26 mouse cellular contexts compared by ENCODE assay signal in genomic region chr3:69201206-69201605, GRCm38 (mm10). TPM values are rescaled to one million over a fixed set of nuclear protein-coding genes. Genes with fewer than 3 reads are reported as not detected.
A peak's percentile ranks its signal among the peaks of the same experiment; 100 is the strongest.
DNase-seq lines count a peak whose midpoint lies in the region; TF ChIP-seq lines count a peak whose summit lies in the region.
"Had no signal": no experiment of that assay in that cellular context is flagged by ENCODE, and none has a peak within 500 bp of the region (broad histone marks: within the 10 kb centered on the region; RNA-seq: fewer than 3 reads in every experiment).

No protein-coding gene starts in this region.

- no peaks in the 10 kb centered on the region for H3K79me2 ChIP-seq in CH12.LX (replicated peaks; ENCODE audit: control insufficient read depth, extremely low read depth, insufficient read depth, poor library complexity, severe bottlenecking)

- H3K4me2 ChIP-seq in CH12.LX (ENCODE audit: insufficient read depth, low read depth, poor library complexity, severe bottlenecking): peak overlapping the region; percentile 42
- H3K4me2 ChIP-seq: embryonic facial prominence, embryonic 12.5 days; forebrain, embryonic 13.5 days; forebrain, embryonic 15.5 days had no signal

- in situ Hi-C loops in CH12.LX (cut with MboI; ENCODE audit: low pct_ligation_motif_present, low pct_unique_long_range_greater_than_20kb, low sequenced_read_pairs): no loop called here

- H3K9ac ChIP-seq in CH12.LX (ENCODE audit: insufficient read depth, low read depth): no peak overlapping the region
- H3K9ac ChIP-seq: embryonic facial prominence, embryonic 12.5 days; forebrain, embryonic 13.5 days; forebrain, embryonic 15.5 days had no signal

- no peak for TF ChIP-seq RAD21 in CH12.LX (IDR thresholded peaks at IDR 0.05; ENCODE audit: low read depth, low read length)

- no peak overlapping the region for H3K27ac ChIP-seq in kidney, adult 2 months (ENCODE audit: insufficient read depth, low read depth, low read length)
- H3K27ac ChIP-seq in CH12.LX (ENCODE audit: insufficient read depth, low read depth): no peak overlapping the region
- H3K27ac ChIP-seq: embryonic facial prominence, embryonic 10.5 days; embryonic facial prominence, embryonic 12.5 days; forebrain, embryonic 13.5 days; forebrain, embryonic 15.5 days had no signal

- DNase-seq in kidney, adult 2 months: peak; percentile 63
- DNase-seq in kidney, adult 18-20 months: no peak
- DNase-seq in kidney, adult 9 months: peak; percentile 58
- DNase-seq in kidney, postnatal 36 days: no peak
- no peak for DNase-seq in CH12.LX (ENCODE audit: extremely low read depth)
- no peak for DNase-seq in left cerebral cortex, adult 8-10 months (ENCODE audit: low spot score in 2 of 2)
- DNase-seq: adrenal gland, adult 8-10 months; adrenal gland, postnatal 14 days; adrenal gland, postnatal 36 days; cerebellum, adult 11-12 months; cerebellum, adult 2 months; cerebellum, adult 9-10 months; cerebellum, postnatal 10 days; cerebellum, postnatal 25 days had no signal

- TF ChIP-seq POLR2A in kidney, adult 2 months (IDR thresholded peaks at IDR 0.05; ENCODE audit: low read depth, low read length): no peak
- TF ChIP-seq POLR2A in CH12.LX (IDR thresholded peaks at IDR 0.05; ENCODE audit: low read depth, low read length): no peak

- 51% methylated on average over 2 of the region's 2 CpGs for WGBS in kidney, adult 2 months

- no peaks in the 10 kb centered on the region for H3K27me3 ChIP-seq in kidney, adult 2 months (replicated peaks; ENCODE audit: control insufficient read depth, insufficient read depth, low read length)
- no peaks in the 10 kb centered on the region for H3K27me3 ChIP-seq in CH12.LX (replicated peaks)
- H3K27me3 ChIP-seq: embryonic facial prominence, embryonic 12.5 days; forebrain, embryonic 13.5 days; forebrain, embryonic 15.5 days; Patski had no signal

- peaks cover 5% of the 10 kb centered on the region; the same call in 1 of the 2 replicates for H3K4me1 ChIP-seq in kidney, adult 2 months (ENCODE audit: control insufficient read depth, insufficient read depth, low read length)
- peaks cover 9 to 25% of the 10 kb centered on the region in 2 experiments for H3K4me1 ChIP-seq in CH12.LX (ENCODE audit: control insufficient read depth in 1 of 2, insufficient read depth in 2 of 2)
- H3K4me1 ChIP-seq: embryonic facial prominence, embryonic 12.5 days; forebrain, embryonic 13.5 days; forebrain, embryonic 15.5 days had no signal

- dilution Hi-C loops in CH12.LX (cut with MboI; ENCODE audit: extremely low pct_ligation_motif_present, extremely low pct_unique_long_range_greater_than_20kb, low sequenced_read_pairs): no loop called here

- TF ChIP-seq EP300 in CH12.LX (IDR thresholded peaks at IDR 0.05; ENCODE audit: low read length): no peak

- H3K9me3 ChIP-seq in CH12.LX (replicated peaks; ENCODE audit: low read length): peaks cover 3% of the 10 kb centered on the region
- H3K9me3 ChIP-seq: embryonic facial prominence, embryonic 10.5 days; embryonic facial prominence, embryonic 12.5 days; forebrain, embryonic 13.5 days; forebrain, embryonic 15.5 days; G1E had no signal

- H3K4me3 ChIP-seq in kidney, adult 2 months (ENCODE audit: insufficient read depth, low read depth, low read length): no peak overlapping the region
- H3K4me3 ChIP-seq in CH12.LX (replicated peaks in 1 of 3; ENCODE audit: low read depth in 2 of 3, low read length in 2 of 3, poor library complexity in 1 of 3): no peak overlapping the region
- H3K4me3 ChIP-seq: embryonic facial prominence, embryonic 10.5 days; embryonic facial prominence, embryonic 12.5 days; forebrain, embryonic 13.5 days; forebrain, embryonic 15.5 days had no signal

- TF ChIP-seq CTCF in kidney, adult 2 months (conservative IDR thresholded peaks at IDR 0.05; ENCODE audit: insufficient read depth, insufficient read length, low read depth, low read length): no peak
- TF ChIP-seq CTCF in CH12.LX (conservative IDR thresholded peaks at IDR 0.05 in 1 of 2, IDR thresholded peaks at IDR 0.05 in 1 of 2; ENCODE audit: low read depth in 2 of 2, low read length in 2 of 2): no peak

- no peaks in the 10 kb centered on the region for H3K36me3 ChIP-seq in kidney, adult 2 months (ENCODE audit: control insufficient read depth, insufficient read depth, low read length)
- H3K36me3 ChIP-seq in CH12.LX (replicated peaks in 1 of 2; ENCODE audit: control insufficient read depth in 1 of 2, insufficient read depth in 1 of 2, low read length in 1 of 2): no peaks in the 10 kb centered on the region
- H3K36me3 ChIP-seq: embryonic facial prominence, embryonic 10.5 days; embryonic facial prominence, embryonic 12.5 days; forebrain, embryonic 15.5 days; G1E had no signal

TF ChIP-seq in CH12.LX, 34 proteins besides CTCF, POLR2A, EP300 and RAD21:
- no peak for TF ChIP-seq POLR2AphosphoS2 (IDR thresholded peaks at IDR 0.05; ENCODE audit: low read depth, low read length)
- no peak for TF ChIP-seq BHLHE40 (IDR thresholded peaks at IDR 0.05; ENCODE audit: low read depth, low read length)
- TF ChIP-seq ZMIZ1 (IDR thresholded peaks at IDR 0.05; ENCODE audit: low read depth, low read length): no peak
- no peak for TF ChIP-seq GABPA (IDR thresholded peaks at IDR 0.05; ENCODE audit: insufficient replicate concordance, low read depth, low read length)
- TF ChIP-seq MAX (IDR thresholded peaks at IDR 0.05; ENCODE audit: low read length): no peak
- no peak for TF ChIP-seq SMC3 (IDR thresholded peaks at IDR 0.05; ENCODE audit: low read depth, low read length)
- TF ChIP-seq USF1 (IDR thresholded peaks at IDR 0.05; ENCODE audit: low read depth, low read length): no peak
- no peak for TF ChIP-seq MXI1 (IDR thresholded peaks at IDR 0.05; ENCODE audit: low read depth, low read length)
- TF ChIP-seq MAZ (IDR thresholded peaks at IDR 0.05; ENCODE audit: low read depth, low read length): no peak
- no peak for TF ChIP-seq IRF4 (IDR thresholded peaks at IDR 0.05; ENCODE audit: low read depth, low read length)
- no peak for TF ChIP-seq HCFC1 (IDR thresholded peaks at IDR 0.05; ENCODE audit: low read depth, low read length)
- TF ChIP-seq TCF12 (IDR thresholded peaks at IDR 0.05; ENCODE audit: low read depth, low read length): no peak
- no peak for TF ChIP-seq ELF1 (IDR thresholded peaks at IDR 0.05; ENCODE audit: low read depth, low read length)
- TF ChIP-seq MYC (IDR thresholded peaks at IDR 0.05; ENCODE audit: low read depth, low read length): no peak
- no peak for TF ChIP-seq ZNF384 (IDR thresholded peaks at IDR 0.05; ENCODE audit: low read depth, low read length)

RNA-seq across cellular contexts. Expression of gene Arl14, which starts 21.0 kb away (rescaled TPM):
- not detected in 2 replicates for polyA plus RNA-seq in kidney, adult 2 months (2012; rRNA removed)
- total RNA-seq in CH12.LX (2012; rRNA removed) (not detected in 2 replicates), CH12.LX (2014; rRNA removed) (not detected in 2 replicates)
- polyA plus RNA-seq in CH12.LX (2012; ENCODE audit: insufficient read length, low read depth): not detected in 2 replicates
- total RNA-seq in left cerebral cortex, adult 8-10 months (2022): not detected
- total RNA-seq: adrenal gland, adult 18-20 months; adrenal gland, adult 8-10 months; adrenal gland, postnatal 14 days; adrenal gland, postnatal 36 days; G1E had no signal
- polyA plus RNA-seq: activated CD4-positive, CD25-positive, alpha-beta regulatory T cell, adult 4 months; C2C12; cerebellum, adult 2 months; cortical plate, adult 2 months; embryonic facial prominence, embryonic 10.5 days; embryonic facial prominence, embryonic 12.5 days; embryonic facial prominence, embryonic 14.5 days; forebrain, embryonic 11.5 days; forebrain, embryonic 13.5 days; forebrain, embryonic 15.5 days; G1E; Patski had no signal

Comparison
In these comparisons a context has a peak if more than half of its experiments do, and no peak if none do; other contexts are left out.
1. DNase-seq: peak in kidney, adult 2 months (single experiment) and kidney, adult 9 months (single experiment); none in kidney, adult 18-20 months (single experiment), kidney, postnatal 36 days (0 of 2), CH12.LX (single experiment) and left cerebral cortex, adult 8-10 months (0 of 2).